Mouse (Mus musculus): ENCODE results near the gene Gpc6. TPM values are rescaled to one million over a fixed set of nuclear protein-coding genes. Genes with fewer than 3 reads are reported as not detected.

Gene Gpc6
- polyA plus RNA-seq (2012; ENCODE audit: insufficient read depth, insufficient read length, missing spikeins): 1.4 TPM in 1 of 2 replicates, not detected in the other

DNA sequence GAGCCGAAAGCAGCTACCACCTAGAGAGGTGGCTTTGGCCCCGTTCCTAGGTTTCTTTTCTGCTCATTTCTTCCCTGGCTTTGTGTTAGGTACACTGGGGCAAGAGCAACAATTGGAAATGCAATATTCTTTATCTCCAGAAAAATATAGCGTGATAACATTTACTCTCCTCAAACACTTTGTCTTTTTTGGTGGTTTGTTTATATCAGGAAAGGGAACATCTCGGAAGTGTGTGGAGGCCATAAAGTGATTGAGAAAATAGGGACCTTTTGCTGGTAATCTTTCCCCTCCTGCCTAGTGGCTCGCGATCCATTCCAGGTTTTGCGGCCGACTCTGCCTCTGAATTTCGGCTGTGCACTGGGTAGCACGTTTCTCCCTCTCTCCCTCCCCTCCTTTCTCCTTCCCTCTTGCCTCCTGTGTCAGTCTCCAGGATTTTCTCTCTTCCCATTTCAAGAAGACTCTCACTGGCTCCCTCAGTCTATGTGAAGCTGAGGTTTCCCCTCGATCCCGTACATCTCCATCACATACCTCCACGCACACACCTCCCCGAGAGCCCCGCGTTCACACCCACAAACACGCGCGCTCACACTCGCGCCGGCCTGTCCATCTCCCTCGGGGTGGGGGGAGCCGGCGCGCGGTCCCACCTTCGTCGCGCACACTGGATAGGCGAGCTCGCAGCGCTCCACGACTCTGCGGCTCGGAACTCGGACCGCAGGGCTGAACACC, at the start of gene Gpc6:
TSS of gene Gpc6 (plus strand) at position 440 of the 726 bp plus-strand sequence.
- Histone ChIP-seq H3K4me1 (ENCODE audit: control insufficient read depth, insufficient read depth, insufficient read length, low read length) (no peaks in the 10 kb centered on the region), H3K4me3 (ENCODE audit: insufficient read depth, low read depth, low read length) (peak within 1 kb of the TSS; percentile 61), H3K27ac (replicated peaks; ENCODE audit: low read depth, low read length) (no peak within 1 kb of the TSS)

DNA sequence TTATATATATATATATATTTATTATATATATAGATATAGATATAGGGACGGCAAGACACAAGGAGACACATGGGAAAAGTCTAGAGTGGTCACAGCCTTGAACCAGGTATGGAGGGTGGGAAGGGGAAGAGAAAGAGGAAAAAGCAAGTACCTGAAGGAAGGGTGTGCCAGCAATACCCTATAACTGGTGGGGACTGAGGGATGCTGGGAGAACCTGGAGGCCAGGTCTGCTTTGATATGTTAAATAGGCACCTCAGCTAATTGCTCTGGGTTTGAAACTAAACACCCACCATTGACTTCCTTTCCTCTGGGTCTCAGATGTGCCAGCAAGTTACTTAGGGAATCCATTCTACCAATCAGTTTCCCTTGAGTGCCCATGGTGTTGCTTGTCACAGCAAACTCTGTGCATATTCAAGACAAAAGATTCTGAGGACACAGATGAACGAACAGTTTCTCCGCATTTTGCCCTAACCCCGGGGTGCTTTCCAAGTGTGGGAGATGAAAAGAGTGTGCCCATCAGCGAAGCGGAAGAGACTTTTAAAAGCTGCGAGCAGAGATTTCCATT, 42.6 kb upstream of the Gpc6 start:
- Histone ChIP-seq H3K4me1 (ENCODE audit: control insufficient read depth, insufficient read depth, insufficient read length, low read length) (no peaks in the 10 kb centered on the region), H3K27ac (replicated peaks; ENCODE audit: low read depth, low read length) (no peak overlapping the region), H3K4me3 (ENCODE audit: insufficient read depth, low read depth, low read length) (no peak overlapping the region)

DNA sequence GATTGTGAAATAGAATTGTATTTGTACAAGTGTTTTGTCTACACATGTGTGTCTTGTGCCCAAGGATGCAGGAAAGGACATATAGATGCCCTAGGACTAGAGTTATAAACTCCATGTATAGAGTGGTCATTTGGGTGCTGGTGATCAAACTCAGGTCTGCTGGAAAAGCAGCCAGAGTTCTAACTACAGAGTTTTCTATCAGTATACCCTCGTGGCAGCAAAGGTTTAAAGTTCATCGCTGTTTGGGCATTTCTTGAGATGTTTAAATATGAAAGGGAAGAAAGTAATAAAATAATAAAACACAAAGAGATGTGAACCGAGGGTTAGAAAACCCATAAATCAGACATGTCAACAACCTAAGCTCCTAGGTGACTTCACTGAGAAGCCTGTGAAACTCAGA, 30.8 kb upstream of the Gpc6 start:
- Histone ChIP-seq H3K4me3 (ENCODE audit: insufficient read depth, low read depth, low read length) (no peak overlapping the region), H3K27ac (replicated peaks; ENCODE audit: low read depth, low read length) (no peak overlapping the region), H3K4me1 (ENCODE audit: control insufficient read depth, insufficient read depth, insufficient read length, low read length) (no peaks in the 10 kb centered on the region)

DNA sequence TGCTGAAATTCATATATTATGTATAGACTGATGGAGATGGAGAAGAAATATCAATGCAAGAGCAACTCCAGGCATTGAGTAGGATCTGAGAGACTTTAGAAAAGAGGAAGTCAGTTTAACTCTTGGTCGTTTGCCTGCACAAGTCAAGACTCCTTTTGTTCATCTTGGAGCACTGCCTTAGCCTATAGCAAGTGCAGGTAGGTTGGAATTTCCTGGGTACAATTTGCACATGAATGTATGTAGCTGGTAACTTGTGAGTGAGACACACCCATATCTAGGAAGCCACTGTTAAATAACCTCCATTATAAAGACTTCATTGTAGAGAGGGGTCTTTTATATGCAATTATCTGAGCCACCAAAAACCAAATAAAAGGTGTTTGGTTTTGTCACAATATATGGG, 27.1 kb upstream of the Gpc6 start:
- no peaks in the 10 kb centered on the region for H3K4me1 ChIP-seq (ENCODE audit: control insufficient read depth, insufficient read depth, insufficient read length, low read length)
- no peak overlapping the region for H3K4me3 ChIP-seq (ENCODE audit: insufficient read depth, low read depth, low read length)
- no peak overlapping the region for H3K27ac ChIP-seq (replicated peaks; ENCODE audit: low read depth, low read length)

DNA sequence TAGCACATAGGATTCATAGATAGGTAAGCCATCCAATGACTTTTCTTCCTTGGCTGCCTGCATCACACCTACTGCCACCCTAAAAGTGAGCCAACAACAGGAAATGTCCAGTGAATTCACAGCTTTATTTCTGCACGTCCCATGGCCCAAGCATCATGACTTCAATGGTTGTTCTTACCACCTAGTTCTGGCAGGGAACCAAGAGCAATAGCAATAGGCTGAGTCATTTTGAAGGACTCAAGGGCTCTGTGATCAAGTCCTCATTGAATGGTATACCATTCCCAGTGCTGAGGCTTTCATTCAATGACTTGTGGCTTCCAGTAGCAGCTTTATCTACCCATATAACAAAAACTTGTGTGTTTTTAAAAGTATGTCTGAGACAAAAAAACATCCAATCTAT, 13.3 kb upstream of the Gpc6 start:
- no peak overlapping the region for H3K4me3 ChIP-seq (ENCODE audit: insufficient read depth, low read depth, low read length)
- no peaks in the 10 kb centered on the region for H3K4me1 ChIP-seq (ENCODE audit: control insufficient read depth, insufficient read depth, insufficient read length, low read length)
- H3K27ac ChIP-seq (replicated peaks; ENCODE audit: low read depth, low read length): no peak overlapping the region

DNA sequence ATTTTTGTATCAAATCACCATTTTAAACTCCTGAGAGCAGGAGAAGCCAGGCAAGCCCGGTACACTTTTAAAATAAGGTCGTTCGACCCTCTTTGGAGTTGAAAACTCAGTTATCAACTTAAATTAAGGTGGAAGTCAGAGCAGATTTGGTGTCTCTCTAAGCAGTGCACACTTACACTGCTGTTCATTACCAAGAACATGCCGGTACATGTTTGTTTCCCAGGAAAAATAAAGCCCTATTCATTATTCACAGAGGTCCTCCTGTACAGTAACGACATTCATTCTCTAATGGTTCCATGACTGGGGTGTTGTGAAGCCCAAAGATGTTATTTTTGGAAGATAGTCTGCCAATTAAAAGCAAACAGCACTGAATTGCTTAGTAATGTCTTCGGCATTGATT, 8.2 kb upstream of the Gpc6 start:
- no peak overlapping the region for H3K4me3 ChIP-seq (ENCODE audit: insufficient read depth, low read depth, low read length)
- no peak overlapping the region for H3K27ac ChIP-seq (replicated peaks; ENCODE audit: low read depth, low read length)
- H3K4me1 ChIP-seq (ENCODE audit: control insufficient read depth, insufficient read depth, insufficient read length, low read length): no peaks in the 10 kb centered on the region

DNA sequence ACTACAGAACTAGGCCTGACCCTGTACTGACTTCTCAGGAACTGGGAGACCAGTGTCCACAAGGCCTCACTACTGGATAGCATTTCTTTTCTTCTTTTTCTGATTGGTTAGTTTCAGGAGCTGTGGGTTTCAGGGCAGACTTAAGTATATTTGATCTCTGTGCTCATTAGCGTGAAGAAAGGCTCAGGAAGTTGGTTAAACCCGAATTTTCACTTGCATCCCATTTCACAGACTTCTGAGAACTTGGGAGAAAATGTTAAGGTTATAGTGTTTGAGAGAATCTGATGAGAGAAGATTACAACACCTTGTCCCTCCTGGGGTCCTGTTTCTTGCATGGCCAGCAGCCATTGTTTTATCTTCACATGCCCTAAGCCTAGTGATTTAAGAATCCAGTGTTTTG, 849 bp upstream of the Gpc6 start:
- H3K4me3 ChIP-seq (ENCODE audit: insufficient read depth, low read depth, low read length): no peak overlapping the region
- H3K27ac ChIP-seq (replicated peaks; ENCODE audit: low read depth, low read length): no peak overlapping the region
- H3K4me1 ChIP-seq (ENCODE audit: control insufficient read depth, insufficient read depth, insufficient read length, low read length): no peaks in the 10 kb centered on the region

DNA sequence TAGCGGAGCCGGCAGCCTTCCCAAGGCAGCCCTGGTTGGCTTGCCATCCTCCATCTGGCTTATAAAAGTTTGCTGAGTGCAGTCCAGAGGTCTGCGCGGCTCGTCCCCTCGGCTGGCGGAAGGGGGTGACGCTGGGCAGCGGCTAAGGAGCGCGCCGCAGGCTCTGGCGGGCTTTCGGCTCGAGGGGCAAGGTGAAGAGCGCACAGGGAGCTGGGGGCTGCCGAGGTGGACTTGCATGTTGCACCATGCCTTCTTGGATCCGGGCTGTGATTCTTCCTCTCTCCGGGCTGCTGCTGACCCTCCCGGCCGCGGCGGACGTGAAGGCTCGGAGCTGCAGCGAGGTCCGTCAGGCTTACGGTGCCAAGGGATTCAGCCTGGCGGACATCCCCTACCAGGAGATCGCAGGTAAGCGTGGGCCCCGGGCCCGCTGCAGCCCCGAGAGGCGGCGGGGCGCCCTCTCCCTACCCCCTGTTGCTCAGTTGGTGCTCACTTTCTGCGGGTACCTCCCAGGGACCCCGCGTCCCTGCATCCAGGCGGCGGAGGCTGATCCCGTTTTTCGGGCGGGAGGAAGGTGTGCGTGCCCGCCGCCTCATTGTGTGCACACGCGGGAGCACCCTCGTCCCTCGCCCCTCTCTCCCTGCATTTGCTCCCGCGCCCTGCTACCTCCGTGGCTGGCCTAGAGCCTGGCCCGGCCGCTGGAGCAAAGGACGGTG, 732 bp downstream of the Gpc6 start:
- Histone ChIP-seq H3K4me3 (ENCODE audit: insufficient read depth, low read depth, low read length) (peak overlapping the region; percentile 61), H3K27ac (replicated peaks; ENCODE audit: low read depth, low read length) (no peak overlapping the region), H3K4me1 (ENCODE audit: control insufficient read depth, insufficient read depth, insufficient read length, low read length) (no peaks in the 10 kb centered on the region)

DNA sequence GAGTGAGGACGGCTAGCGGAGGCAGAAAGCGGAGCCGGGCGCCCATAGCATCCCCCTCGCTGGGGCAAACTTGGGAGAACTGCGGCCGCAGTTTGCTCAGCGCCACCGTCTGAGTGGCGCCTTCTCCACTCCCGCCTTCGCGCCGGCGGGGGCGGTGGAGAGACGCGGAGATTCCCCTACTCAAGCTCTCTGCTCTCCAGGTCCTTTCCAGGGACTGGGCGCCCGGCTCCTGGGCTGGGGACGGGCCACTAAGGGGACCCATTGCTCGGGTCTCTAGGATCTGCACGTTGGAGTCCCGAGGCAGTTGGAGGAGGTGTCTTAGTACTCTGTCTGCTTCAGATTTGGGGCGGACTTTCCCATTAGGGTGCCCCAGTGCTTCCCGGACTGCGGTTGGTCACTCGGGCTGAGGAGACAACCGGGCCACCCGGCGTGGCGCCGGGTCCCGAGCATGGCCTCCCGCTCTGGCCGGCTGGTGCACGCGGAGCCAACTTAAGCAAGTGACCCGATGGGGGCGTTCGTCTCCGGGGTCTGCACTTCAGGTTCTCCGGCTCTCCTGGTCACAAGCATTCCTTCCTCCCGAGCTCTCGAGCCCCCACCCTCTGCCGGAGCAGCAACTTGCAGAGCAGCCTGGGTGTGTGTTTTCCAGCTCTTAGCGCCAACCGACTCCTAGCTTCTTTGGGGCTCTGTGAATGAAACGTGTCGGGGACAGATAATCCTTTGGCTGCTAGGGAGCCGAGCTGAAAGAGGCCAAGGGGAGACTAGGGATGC, 1.5 kb downstream of the Gpc6 start:
- Histone ChIP-seq H3K4me1 (ENCODE audit: control insufficient read depth, insufficient read depth, insufficient read length, low read length) (no peaks in the 10 kb centered on the region), H3K4me3 (ENCODE audit: insufficient read depth, low read depth, low read length) (peak overlapping the region; percentile 61), H3K27ac (replicated peaks; ENCODE audit: low read depth, low read length) (no peak overlapping the region)

DNA sequence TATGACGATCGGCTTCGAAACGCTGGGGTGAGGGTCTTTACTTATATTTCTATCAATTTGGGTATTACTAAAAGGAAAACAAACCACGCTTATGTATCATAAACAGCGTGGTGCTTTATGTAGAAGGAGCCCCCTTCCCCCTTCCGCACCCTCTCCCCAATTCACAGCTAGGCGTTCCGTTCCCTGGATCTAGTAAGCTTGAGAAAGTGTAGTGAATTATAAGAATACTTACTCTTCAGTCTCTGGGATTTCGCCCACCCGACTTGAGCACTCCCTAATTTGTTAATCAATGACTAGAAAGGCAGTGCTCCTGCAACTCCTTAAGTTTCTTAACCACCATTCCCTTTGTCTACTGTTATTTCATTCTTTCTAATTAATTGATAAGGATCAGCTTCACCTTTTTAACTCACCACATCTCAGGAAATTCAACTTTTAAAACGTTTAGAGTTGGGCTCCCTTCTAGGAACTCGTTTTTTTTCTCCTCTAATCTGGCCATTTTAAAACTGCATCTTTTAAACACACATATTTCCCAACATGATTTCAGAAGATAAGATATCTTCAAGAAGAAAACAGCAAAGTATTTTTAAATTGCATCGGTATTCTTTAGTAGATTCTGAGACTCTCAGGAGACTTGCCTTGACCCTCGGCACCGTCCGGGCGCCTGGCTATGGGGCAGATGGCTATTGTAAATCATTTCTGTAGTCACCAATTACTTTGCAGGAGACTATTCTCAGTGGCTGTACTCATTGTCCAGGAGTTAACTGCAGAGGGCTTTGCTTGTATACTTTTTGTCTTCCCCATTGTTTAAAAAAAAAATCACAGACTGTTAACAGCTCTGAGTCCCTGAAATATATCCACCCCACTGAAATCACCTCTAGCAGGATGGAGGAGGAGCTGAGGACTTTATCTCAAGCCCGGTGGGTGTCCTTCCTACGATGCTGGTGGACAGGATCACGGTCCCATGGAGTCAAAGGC, 2.5 kb downstream of the Gpc6 start:
- Histone ChIP-seq H3K4me3 (ENCODE audit: insufficient read depth, low read depth, low read length) (peak overlapping the region; percentile 61; the same call in 1 of the 2 replicates), H3K4me1 (ENCODE audit: control insufficient read depth, insufficient read depth, insufficient read length, low read length) (no peaks in the 10 kb centered on the region), H3K27ac (replicated peaks; ENCODE audit: low read depth, low read length) (no peak overlapping the region)

DNA sequence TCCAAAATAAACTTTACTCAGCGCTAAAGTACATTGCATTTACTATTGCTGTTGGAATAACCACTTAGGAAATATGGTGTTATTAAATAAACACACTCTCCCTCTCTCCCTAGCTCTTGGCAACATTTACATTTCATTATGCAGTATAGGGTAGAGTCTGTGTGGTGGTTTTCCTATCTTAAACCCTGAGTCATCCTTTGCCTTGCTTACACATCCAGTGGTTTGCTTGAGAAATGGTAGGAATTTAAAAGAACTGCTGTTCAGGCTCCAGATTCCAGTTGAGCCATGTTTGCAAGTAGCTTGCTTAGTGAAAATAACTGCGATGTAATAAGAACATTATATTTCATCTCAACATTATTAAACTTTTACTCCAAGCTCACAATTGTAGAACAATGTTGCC, 3.3 kb downstream of the Gpc6 start:
- no peak overlapping the region for H3K4me3 ChIP-seq (ENCODE audit: insufficient read depth, low read depth, low read length)
- H3K27ac ChIP-seq (replicated peaks; ENCODE audit: low read depth, low read length): no peak overlapping the region
- no peaks in the 10 kb centered on the region for H3K4me1 ChIP-seq (ENCODE audit: control insufficient read depth, insufficient read depth, insufficient read length, low read length)

DNA sequence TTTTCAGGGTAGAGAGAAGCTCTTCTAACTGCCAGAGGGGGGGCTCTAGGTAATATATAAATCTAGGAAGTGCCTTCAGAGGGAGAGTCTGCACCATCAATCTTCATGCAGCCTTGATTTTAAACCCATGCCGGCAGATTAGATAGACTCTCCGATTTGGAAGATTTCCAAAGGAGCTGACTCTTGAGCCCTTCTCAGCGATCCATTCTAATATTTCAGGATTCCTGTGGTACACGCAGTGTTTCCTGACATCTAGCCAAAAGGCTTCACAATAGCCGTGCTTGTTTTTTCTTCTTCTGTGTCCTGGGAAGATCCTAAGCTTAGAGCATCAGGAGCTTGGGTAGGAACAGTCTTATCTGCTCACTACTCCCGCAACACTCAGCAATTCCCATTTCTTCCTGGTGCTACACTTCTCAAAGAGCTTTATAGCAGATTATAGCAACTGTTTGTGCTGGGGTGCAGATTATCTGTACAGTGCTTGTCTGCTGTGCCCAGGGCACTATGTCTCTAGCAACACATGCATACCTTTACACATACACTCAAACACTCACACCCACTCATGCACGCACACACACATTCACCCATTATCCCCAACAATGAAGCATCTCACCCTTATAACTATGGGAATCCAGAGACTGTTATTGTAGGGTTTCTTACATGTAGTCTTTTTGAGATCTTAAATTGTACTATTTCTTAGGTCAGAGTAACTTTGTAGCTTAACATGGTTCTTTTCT, 3.8 kb downstream of the Gpc6 start:
- H3K4me3 ChIP-seq (ENCODE audit: insufficient read depth, low read depth, low read length): no peak overlapping the region
- no peak overlapping the region for H3K27ac ChIP-seq (replicated peaks; ENCODE audit: low read depth, low read length)
- H3K4me1 ChIP-seq (ENCODE audit: control insufficient read depth, insufficient read depth, insufficient read length, low read length): no peaks in the 10 kb centered on the region

DNA sequence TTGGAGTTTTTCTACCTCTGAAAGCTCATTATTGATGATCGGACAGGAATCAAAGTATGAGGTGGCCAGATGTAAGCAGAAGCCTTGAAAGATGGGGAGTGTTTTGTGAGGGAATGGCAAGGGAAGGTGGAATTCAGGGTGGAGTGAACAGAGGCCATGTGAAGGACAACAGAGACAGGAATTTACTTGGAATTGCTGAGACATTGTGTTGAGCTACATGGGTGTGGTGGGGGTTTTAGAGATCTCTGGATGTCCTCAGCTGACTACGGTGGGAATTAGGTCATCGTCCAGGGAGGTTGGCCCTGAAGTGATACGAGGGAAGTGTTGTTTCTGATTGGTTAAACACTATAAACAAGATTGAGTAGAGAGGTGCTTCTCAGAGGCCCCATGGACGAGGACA, 8.7 kb downstream of the Gpc6 start:
- Histone ChIP-seq H3K4me3 (ENCODE audit: insufficient read depth, low read depth, low read length) (no peak overlapping the region), H3K27ac (replicated peaks; ENCODE audit: low read depth, low read length) (no peak overlapping the region), H3K4me1 (ENCODE audit: control insufficient read depth, insufficient read depth, insufficient read length, low read length) (no peaks in the 10 kb centered on the region)
